Mouse (Mus musculus): ENCODE data around the gene Tbc1d19. TPM values are rescaled to one million over a fixed set of nuclear protein-coding genes. Genes with fewer than 3 reads are reported as not detected.
A peak's percentile ranks its signal among the peaks of the same experiment; 100 is the strongest.

Tbc1d19 gene
- polyA plus RNA-seq, 1 experiment from 2014 or later, result 4.1 TPM

DNA sequence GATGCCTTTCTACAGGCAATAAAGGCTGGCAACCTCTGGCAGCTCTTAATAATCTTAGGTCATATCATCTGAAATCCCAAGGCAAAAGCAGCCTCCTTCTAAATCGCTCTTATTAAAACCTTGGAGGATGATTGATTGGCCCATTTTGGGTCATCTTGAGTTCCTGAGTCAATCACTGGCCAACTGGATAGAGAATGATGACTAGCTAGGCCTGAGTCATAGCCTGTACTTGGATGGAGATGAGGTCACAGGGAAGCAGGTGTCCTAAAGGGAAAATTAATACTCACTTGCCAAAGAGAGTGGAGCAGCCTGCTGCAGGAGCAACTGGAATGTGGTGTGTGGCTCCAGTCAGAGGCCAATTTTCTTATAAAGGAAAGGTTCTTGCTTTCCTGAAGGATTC is 125.4 kb downstream of the Tbc1d19 start:
- 72% methylated on average over 1 of the region's 1 CpGs for WGBS (ENCODE audit: insufficient replicate concordance)
- Histone ChIP-seq H3K9me3 (replicated peaks) (no peaks in the 10 kb centered on the region), H3K9ac (no peak overlapping the region)

DNA sequence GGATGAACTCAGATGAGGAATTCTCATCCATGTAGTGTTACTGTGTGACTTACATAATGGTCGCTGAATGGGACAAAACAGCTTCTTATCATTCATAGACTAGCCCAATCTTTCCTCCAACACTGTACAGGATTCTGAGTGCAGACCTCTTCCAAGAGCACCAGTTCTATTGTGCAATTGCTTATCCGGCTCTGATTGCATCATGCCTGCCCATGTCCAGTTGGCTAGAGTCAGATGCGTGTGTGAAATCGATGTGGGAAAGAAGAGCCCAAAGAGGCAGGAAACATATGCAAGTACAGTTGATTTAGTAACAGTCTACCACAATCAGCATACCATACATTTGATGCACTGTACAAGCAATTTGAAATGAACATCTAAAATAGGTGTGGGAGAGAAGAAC is 127.8 kb downstream of the Tbc1d19 start:
- Histone ChIP-seq H3K4me3 (replicated peaks) (no peak overlapping the region), H3K4me2 (no peak overlapping the region), H3K36me3 (replicated peaks) (no peaks in the 10 kb centered on the region), H3K9me3 (replicated peaks) (no peaks in the 10 kb centered on the region), H3K27ac (replicated peaks) (no peak overlapping the region), H3K27me3 (no peaks in the 10 kb centered on the region), H3K4me1 (replicated peaks) (0 out of 2 replicates have a peak, but pooled peaks cover 2% of the 10 kb centered on the region), H3K9ac (no peak overlapping the region)
- WGBS (ENCODE audit: insufficient replicate concordance), result 31% methylated on average over 4 of the region's 4 CpGs
- ATAC-seq (ENCODE audit: insufficient read depth), result peak; percentile 57; the same call in 1 of the 2 replicates

More for the DNA sequence above, 125.4 kb downstream of the Tbc1d19 start:
- Histone ChIP-seq H3K4me3 (replicated peaks) (no peak overlapping the region), H3K27ac (replicated peaks) (no peak overlapping the region), H3K4me1 (replicated peaks) (peaks cover 3% of the 10 kb centered on the region; the same call in 1 of the 2 replicates), H3K27me3 (no peaks in the 10 kb centered on the region), H3K4me2 (no peak overlapping the region), H3K36me3 (replicated peaks) (no peaks in the 10 kb centered on the region)
- no peak for ATAC-seq (ENCODE audit: insufficient read depth)

- no peak overlapping the region for H3K4me3 ChIP-seq (replicated peaks)
- WGBS (ENCODE audit: insufficient replicate concordance), result 78% methylated on average over 7 of the region's 7 CpGs
- H3K36me3 ChIP-seq (replicated peaks), result no peaks in the 10 kb centered on the region
- H3K27me3 ChIP-seq, result no peaks in the 10 kb centered on the region
- no peak overlapping the region for H3K4me2 ChIP-seq
- no peak overlapping the region for H3K27ac ChIP-seq (replicated peaks)
- 0 out of 2 replicates have a peak, but pooled peaks cover 2% of the 10 kb centered on the region for H3K4me1 ChIP-seq (replicated peaks)
- ATAC-seq (ENCODE audit: insufficient read depth), result no peak
- no peak overlapping the region for H3K9ac ChIP-seq
- no peaks in the 10 kb centered on the region for H3K9me3 ChIP-seq (replicated peaks)
Observed at GRCm38 (mm10) chr5:53939026-53939425, 129.6 kb downstream of the Tbc1d19 start.

DNA sequence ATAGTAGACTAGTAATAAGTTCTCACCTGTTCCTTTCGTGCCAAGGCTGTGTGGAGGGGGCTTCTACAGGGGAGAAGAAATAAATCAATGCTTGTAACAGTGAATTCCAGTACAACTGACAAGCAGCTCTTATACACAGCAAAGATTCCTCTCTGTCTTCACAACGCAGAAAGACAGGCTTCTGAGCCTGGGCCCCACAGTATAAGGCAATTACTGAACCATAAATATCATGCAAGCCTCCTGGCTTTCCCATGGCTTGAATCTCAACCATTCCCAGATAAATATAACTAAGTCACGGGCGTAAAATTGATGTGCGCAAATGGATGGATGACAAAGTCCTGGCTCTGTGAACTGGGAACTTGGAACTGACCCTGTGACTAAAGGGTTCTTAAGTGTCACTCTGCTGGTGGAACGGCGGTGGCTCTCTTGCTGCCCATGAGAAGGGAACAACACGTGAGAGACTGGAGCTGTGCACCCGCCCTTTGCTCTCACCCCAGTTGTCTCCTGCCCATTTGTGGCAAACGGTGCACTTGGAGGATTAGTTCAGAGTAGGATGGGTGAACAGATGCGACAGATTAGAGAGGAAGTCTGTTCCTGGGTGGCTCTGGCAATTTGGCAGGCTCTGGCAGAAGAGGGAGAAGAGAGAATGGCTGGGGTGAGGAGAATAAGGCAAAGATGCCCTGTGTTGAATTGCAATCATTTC is 132.1 kb downstream of the Tbc1d19 start:
- Histone ChIP-seq H3K4me1 (replicated peaks) (0 out of 2 replicates have a peak, but pooled peaks cover 2% of the 10 kb centered on the region), H3K9me3 (replicated peaks) (no peaks in the 10 kb centered on the region), H3K27ac (replicated peaks) (no peak overlapping the region), H3K4me3 (replicated peaks) (no peak overlapping the region), H3K9ac (no peak overlapping the region), H3K4me2 (no peak overlapping the region), H3K36me3 (replicated peaks) (no peaks in the 10 kb centered on the region), H3K27me3 (no peaks in the 10 kb centered on the region)
- WGBS (ENCODE audit: insufficient replicate concordance), result 56% methylated on average over 11 of the region's 11 CpGs
- ATAC-seq (ENCODE audit: insufficient read depth), result no peak

GRCm38 (mm10) chr5:53942332-53942731 is 132.9 kb downstream of the Tbc1d19 start:
- no peaks in the 10 kb centered on the region for H3K27me3 ChIP-seq
- no peak for ATAC-seq (ENCODE audit: insufficient read depth)
- WGBS (ENCODE audit: insufficient replicate concordance), result 47% methylated on average over 4 of the region's 4 CpGs

DNA sequence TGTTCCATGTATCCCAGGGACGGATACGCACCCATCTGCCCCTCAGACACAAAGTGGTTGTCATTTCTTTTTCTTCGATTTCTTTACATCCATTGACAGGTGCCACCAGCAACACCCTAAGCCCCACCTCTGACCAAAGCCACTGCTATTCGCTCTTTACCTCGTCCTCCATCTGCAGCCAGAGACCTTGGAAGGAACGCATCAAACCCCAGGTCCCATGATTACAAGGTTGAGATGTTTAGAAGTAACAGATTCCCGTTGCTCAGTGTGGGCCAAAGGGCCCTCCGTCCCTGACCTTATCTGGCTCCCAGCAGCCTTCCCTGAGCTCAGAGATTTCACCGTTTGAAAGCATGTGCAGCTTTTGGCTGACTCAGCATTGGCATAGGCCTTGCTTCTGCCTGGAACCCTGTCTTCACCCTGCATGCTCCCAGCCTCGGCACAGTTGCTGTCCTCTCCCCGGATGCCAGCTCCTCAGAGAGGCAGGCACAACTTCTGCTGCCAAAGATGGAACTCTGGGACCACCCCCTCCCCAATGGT is 134.0 kb downstream of the Tbc1d19 start:
- Histone ChIP-seq H3K4me3 (replicated peaks) (no peak overlapping the region), H3K36me3 (replicated peaks) (no peaks in the 10 kb centered on the region), H3K9ac (no peak overlapping the region), H3K9me3 (replicated peaks) (no peaks in the 10 kb centered on the region), H3K27me3 (no peaks in the 10 kb centered on the region), H3K27ac (replicated peaks) (no peak overlapping the region), H3K4me2 (no peak overlapping the region), H3K4me1 (replicated peaks) (no peaks in the 10 kb centered on the region)
- ATAC-seq (ENCODE audit: insufficient read depth), result no peak
- 47% methylated on average over 11 of the region's 11 CpGs for whole genome bisulfite sequencing (ENCODE audit: insufficient replicate concordance)

More at GRCm38 (mm10) chr5:53942332-53942731, 132.9 kb downstream of the Tbc1d19 start:
- H3K9me3 ChIP-seq (replicated peaks), result no peaks in the 10 kb centered on the region
- no peak overlapping the region for H3K9ac ChIP-seq
- no peaks in the 10 kb centered on the region for H3K36me3 ChIP-seq (replicated peaks)
- H3K27ac ChIP-seq (replicated peaks), result no peak overlapping the region
- 0 out of 2 replicates have a peak, but pooled peaks cover 2% of the 10 kb centered on the region for H3K4me1 ChIP-seq (replicated peaks)
- H3K4me3 ChIP-seq (replicated peaks), result no peak overlapping the region
- no peak overlapping the region for H3K4me2 ChIP-seq

- no peak for ATAC-seq (ENCODE audit: insufficient read depth)
- no peak overlapping the region for H3K4me2 ChIP-seq
- no peak overlapping the region for H3K27ac ChIP-seq (replicated peaks)
- no peak overlapping the region for H3K9ac ChIP-seq
- WGBS (ENCODE audit: insufficient replicate concordance), result 65% methylated on average over 8 of the region's 8 CpGs
- H3K27me3 ChIP-seq, result no peaks in the 10 kb centered on the region
- H3K36me3 ChIP-seq (replicated peaks), result no peaks in the 10 kb centered on the region
- H3K4me3 ChIP-seq (replicated peaks), result no peak overlapping the region
- H3K9me3 ChIP-seq (replicated peaks), result no peaks in the 10 kb centered on the region
- H3K4me1 ChIP-seq (replicated peaks), result no peaks in the 10 kb centered on the region
Observed at GRCm38 (mm10) chr5:53946747-53947146, 137.3 kb downstream of the Tbc1d19 start.

- H3K9me3 ChIP-seq (replicated peaks), result no peaks in the 10 kb centered on the region
- no peak overlapping the region for H3K27ac ChIP-seq (replicated peaks)
- no peak overlapping the region for H3K4me2 ChIP-seq
- no peak overlapping the region for H3K4me3 ChIP-seq (replicated peaks)
- WGBS (ENCODE audit: insufficient replicate concordance), result 39% methylated on average over 9 of the region's 9 CpGs
- H3K27me3 ChIP-seq, result no peaks in the 10 kb centered on the region
- H3K4me1 ChIP-seq (replicated peaks), result no peaks in the 10 kb centered on the region
- no peak overlapping the region for H3K9ac ChIP-seq
- H3K36me3 ChIP-seq (replicated peaks), result no peaks in the 10 kb centered on the region
- no peak for ATAC-seq (ENCODE audit: insufficient read depth)
Observed at GRCm38 (mm10) chr5:53947549-53948183, 138.3 kb downstream of the Tbc1d19 start.

DNA sequence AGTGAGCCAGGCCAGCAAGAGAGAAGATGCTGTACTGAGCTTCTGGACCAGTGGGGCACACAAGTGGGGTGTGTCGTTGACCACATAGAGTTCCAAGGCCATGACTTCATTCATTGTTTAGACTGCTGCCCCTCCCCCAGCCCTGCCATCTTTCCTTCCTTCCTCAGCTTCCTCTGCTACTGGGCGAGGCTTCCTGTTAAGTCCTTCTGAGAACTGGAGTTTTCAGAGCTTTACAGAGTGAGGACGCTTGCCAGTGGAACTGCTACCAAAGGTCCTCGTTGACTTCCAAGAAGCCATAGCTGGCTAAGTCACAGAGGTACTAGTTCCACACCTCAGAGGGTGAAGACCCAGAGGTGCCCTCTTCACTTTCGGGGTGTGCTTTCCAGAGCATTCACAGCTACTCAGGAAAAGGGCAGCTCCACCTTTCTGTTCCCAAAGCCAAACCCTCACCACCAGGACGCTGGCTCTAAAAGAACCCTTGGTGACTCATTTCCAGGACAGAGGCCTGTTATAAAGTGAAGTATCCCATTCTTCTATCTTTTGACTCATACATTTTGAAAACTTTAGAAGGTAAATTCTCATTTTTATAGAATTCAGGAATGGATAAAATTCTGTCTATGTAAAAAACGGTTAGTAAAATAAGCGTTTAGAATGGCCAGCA is 139.3 kb downstream of the Tbc1d19 start:
- Histone ChIP-seq H3K4me3 (replicated peaks) (no peak overlapping the region), H3K27ac (replicated peaks) (no peak overlapping the region), H3K4me2 (no peak overlapping the region), H3K9me3 (replicated peaks) (no peaks in the 10 kb centered on the region), H3K9ac (no peak overlapping the region), H3K36me3 (replicated peaks) (no peaks in the 10 kb centered on the region), H3K4me1 (replicated peaks) (no peaks in the 10 kb centered on the region), H3K27me3 (no peaks in the 10 kb centered on the region)
- 35% methylated on average over 8 of the region's 8 CpGs for WGBS (ENCODE audit: insufficient replicate concordance)
- no peak for ATAC-seq (ENCODE audit: insufficient read depth)

GRCm38 (mm10) chr5:53950189-53950588 is 140.8 kb downstream of the Tbc1d19 start:
- no peaks in the 10 kb centered on the region for H3K27me3 ChIP-seq
- no peak for ATAC-seq (ENCODE audit: insufficient read depth)
- H3K4me3 ChIP-seq (replicated peaks), result no peak overlapping the region
- WGBS (ENCODE audit: insufficient replicate concordance), result 64% methylated on average over 7 of the region's 7 CpGs
- no peak overlapping the region for H3K27ac ChIP-seq (replicated peaks)
- H3K9me3 ChIP-seq (replicated peaks), result no peaks in the 10 kb centered on the region
- H3K4me2 ChIP-seq, result no peak overlapping the region
- H3K36me3 ChIP-seq (replicated peaks), result no peaks in the 10 kb centered on the region
- no peaks in the 10 kb centered on the region for H3K4me1 ChIP-seq (replicated peaks)
- no peak overlapping the region for H3K9ac ChIP-seq

GRCm38 (mm10) chr5:53953216-53953615 is 143.8 kb downstream of the Tbc1d19 start:
- H3K9ac ChIP-seq, result no peak overlapping the region
- no peaks in the 10 kb centered on the region for H3K9me3 ChIP-seq (replicated peaks)
- no peaks in the 10 kb centered on the region for H3K4me1 ChIP-seq (replicated peaks)
- no peaks in the 10 kb centered on the region for H3K36me3 ChIP-seq (replicated peaks)
- H3K4me3 ChIP-seq (replicated peaks), result no peak overlapping the region
- no peak overlapping the region for H3K4me2 ChIP-seq
- H3K27me3 ChIP-seq, result no peaks in the 10 kb centered on the region
- H3K27ac ChIP-seq (replicated peaks), result no peak overlapping the region
- no peak for ATAC-seq (ENCODE audit: insufficient read depth)

Measured in liver, embryonic 15.5 days (tissue).